Mouse (Mus musculus) neural tube, embryonic 13.5 days (tissue): ENCODE data around the gene Svop. TPM values are rescaled to one million over a fixed set of nuclear protein-coding genes. Genes with fewer than 3 reads are reported as not detected.

Experiments
- ATAC-seq: fragments of 200-750 bp; cut with Nextera tagmentation; 2 replicates; pipeline ENCODE4 v1.8.0; 2017; ENCODE audit warnings: low read depth, mild to moderate bottlenecking, moderate TSS enrichment, moderate library complexity
- H3K27ac ChIP-seq: fragments of 300-500 bp; sonication (generic); replicated peaks from 2 replicates; pipeline ENCODE4 v1.5.1; 2015; ENCODE audit warnings: moderate library complexity, mild to moderate bottlenecking, inconsistent platforms
- H3K27me3 ChIP-seq: fragments of 300-500 bp; sonication (generic); 2 replicates; pipeline ENCODE4 v1.6.1; 2015; ENCODE audit warnings: mild to moderate bottlenecking, inconsistent platforms
- H3K36me3 ChIP-seq: fragments of 300-500 bp; sonication (generic); 2 replicates; pipeline ENCODE4 v1.6.1; 2015; ENCODE audit warnings: mild to moderate bottlenecking, inconsistent platforms
- H3K4me1 ChIP-seq: fragments of 300-500 bp; sonication (generic); replicated peaks from 2 replicates; pipeline ENCODE4 v1.6.1; 2015; ENCODE audit warnings: inconsistent platforms
- H3K4me2 ChIP-seq: fragments of 300-500 bp; sonication (generic); 2 replicates; pipeline ENCODE4 v1.6.1; 2015; ENCODE audit warnings: inconsistent platforms, mild to moderate bottlenecking, moderate library complexity
- H3K4me3 ChIP-seq: fragments of 300-500 bp; sonication (generic); 2 replicates; pipeline ENCODE4 v1.5.1; 2015; ENCODE audit warnings: mild to moderate bottlenecking, inconsistent platforms
- H3K9ac ChIP-seq: fragments of 300-500 bp; sonication (generic); 2 replicates; pipeline ENCODE4 v1.6.1; 2015; ENCODE audit warnings: moderate library complexity, mild to moderate bottlenecking, inconsistent platforms
- H3K9me3 ChIP-seq: fragments of 300-500 bp; sonication (generic); 2 replicates; pipeline ENCODE4 v1.6.1; 2016; ENCODE audit warnings: inconsistent platforms
- WGBS: fragments of 180-500 bp; shearing (Covaris S2); methylation state at CpG from one replicate; pipeline ENCODE4 v1.1.7; 2015; 5-methylcytosine and 5-hydroxymethylcytosine counted together
- polyA plus RNA-seq: library from polyadenylated mRNA; unstranded; fragments of >200 nt; fragmentation: Nextera tagmentation; extraction: Ambion mirVana; gene quantifications from 2 replicates; pipeline ENCODE4 v1.2.1, GENCODE M21; 2015

Gene Svop
- polyA plus RNA-seq, 1 experiment from 2014 or later = 79.6 TPM

- no peak overlapping the region for H3K4me2 ChIP-seq
- no peaks in the 10 kb centered on the region for H3K9me3 ChIP-seq
- no peak overlapping the region for H3K4me3 ChIP-seq
- H3K4me1 ChIP-seq = peaks cover 42% of the 10 kb centered on the region
- no peaks in the 10 kb centered on the region for H3K27me3 ChIP-seq
- H3K27ac ChIP-seq = no peak overlapping the region; the same call in 1 of the 2 replicates
- H3K36me3 ChIP-seq = peaks cover 26% of the 10 kb centered on the region
- 0 out of 2 replicates have a peak, but pooled peaks have one; percentile 37 for ATAC-seq
- no peak overlapping the region; the same call in 1 of the 2 replicates for H3K9ac ChIP-seq
- 41% methylated on average over 9 of the region's 9 CpGs for WGBS
Observed at GRCm38 (mm10) chr5:113986182-113986961, 105.0 kb downstream of the Svop start.

GRCm38 (mm10) chr5:113985737-113986136 is 105.6 kb downstream of the Svop start:
- H3K4me3 ChIP-seq = no peak overlapping the region
- H3K27ac ChIP-seq = no peak overlapping the region

GRCm38 (mm10) chr5:113984025-113984740 is 107.2 kb downstream of the Svop start:
- ATAC-seq = no peak
- Histone ChIP-seq H3K27ac (no peak overlapping the region), H3K9ac (no peak overlapping the region), H3K36me3 (peaks cover 24% of the 10 kb centered on the region), H3K4me1 (peaks cover 27% of the 10 kb centered on the region), H3K9me3 (no peaks in the 10 kb centered on the region), H3K4me3 (no peak overlapping the region), H3K4me2 (no peak overlapping the region), H3K27me3 (no peaks in the 10 kb centered on the region)
- 91% methylated on average over 13 of the region's 13 CpGs for WGBS

More at GRCm38 (mm10) chr5:113985737-113986136, 105.6 kb downstream of the Svop start:
- Histone ChIP-seq H3K4me1 (peaks cover 35% of the 10 kb centered on the region), H3K4me2 (no peak overlapping the region), H3K27me3 (no peaks in the 10 kb centered on the region), H3K36me3 (peaks cover 28% of the 10 kb centered on the region), H3K9me3 (no peaks in the 10 kb centered on the region), H3K9ac (no peak overlapping the region)
- ATAC-seq = no peak
- WGBS = 70% methylated on average over 2 of the region's 2 CpGs

- WGBS = 59% methylated on average over 6 of the region's 6 CpGs
Observed at GRCm38 (mm10) chr5:113983541-113983940, 107.8 kb downstream of the Svop start.

GRCm38 (mm10) chr5:113981843-113982242 is 109.5 kb downstream of the Svop start:
- Histone ChIP-seq H3K27me3 (no peaks in the 10 kb centered on the region), H3K4me3 (no peak overlapping the region)
- whole genome bisulfite sequencing = 75% methylated on average over 8 of the region's 8 CpGs

More at GRCm38 (mm10) chr5:113983541-113983940, 107.8 kb downstream of the Svop start:
- Histone ChIP-seq H3K4me1 (peaks cover 27% of the 10 kb centered on the region), H3K36me3 (peaks cover 21% of the 10 kb centered on the region; the same call in 1 of the 2 replicates), H3K9me3 (no peaks in the 10 kb centered on the region), H3K4me3 (no peak overlapping the region), H3K27me3 (no peaks in the 10 kb centered on the region), H3K9ac (no peak overlapping the region), H3K4me2 (no peak overlapping the region), H3K27ac (no peak overlapping the region)
- no peak for ATAC-seq

GRCm38 (mm10) chr5:113981171-113981570 is 110.2 kb downstream of the Svop start:
- Histone ChIP-seq H3K9ac (no peak overlapping the region), H3K27me3 (no peaks in the 10 kb centered on the region), H3K27ac (no peak overlapping the region), H3K4me2 (no peak overlapping the region), H3K4me3 (no peak overlapping the region), H3K9me3 (no peaks in the 10 kb centered on the region), H3K36me3 (peaks cover 18% of the 10 kb centered on the region; the same call in 1 of the 2 replicates), H3K4me1 (peaks cover 23% of the 10 kb centered on the region)
- 91% methylated on average over 6 of the region's 6 CpGs for WGBS
- no peak for ATAC-seq

More at GRCm38 (mm10) chr5:113981843-113982242, 109.5 kb downstream of the Svop start:
- H3K9ac ChIP-seq = no peak overlapping the region
- no peak overlapping the region for H3K4me2 ChIP-seq
- no peak for ATAC-seq
- H3K36me3 ChIP-seq = peaks cover 20% of the 10 kb centered on the region; the same call in 1 of the 2 replicates
- H3K27ac ChIP-seq = no peak overlapping the region
- no peaks in the 10 kb centered on the region for H3K9me3 ChIP-seq
- H3K4me1 ChIP-seq = peaks cover 29% of the 10 kb centered on the region

- WGBS = 94% methylated on average over 1 of the region's 1 CpGs
- Histone ChIP-seq H3K9me3 (no peaks in the 10 kb centered on the region), H3K4me1 (peaks cover 23% of the 10 kb centered on the region), H3K36me3 (peaks cover 18% of the 10 kb centered on the region; the same call in 1 of the 2 replicates), H3K27me3 (no peaks in the 10 kb centered on the region), H3K27ac (no peak overlapping the region), H3K9ac (no peak overlapping the region), H3K4me3 (no peak overlapping the region), H3K4me2 (no peak overlapping the region)
- ATAC-seq = no peak
Observed at GRCm38 (mm10) chr5:113980511-113980910, 110.9 kb downstream of the Svop start.

GRCm38 (mm10) chr5:113977309-113977708 is 114.1 kb downstream of the Svop start:
- 77% methylated on average over 8 of the region's 8 CpGs for WGBS
- Histone ChIP-seq H3K4me2 (no peak overlapping the region), H3K27ac (no peak overlapping the region), H3K4me1 (peaks cover 42% of the 10 kb centered on the region), H3K36me3 (peaks cover 9% of the 10 kb centered on the region; the same call in 1 of the 2 replicates), H3K9me3 (no peaks in the 10 kb centered on the region), H3K9ac (no peak overlapping the region), H3K4me3 (no peak overlapping the region), H3K27me3 (no peaks in the 10 kb centered on the region)
- no peak for ATAC-seq

Other genes starting within 250 kb of the Svop start
- 183 and 200 TPM in 2 replicates for gene Coro1c, start 182.8 kb downstream of the Svop start, polyA plus RNA-seq
- 12.9 and 16.8 TPM in 2 replicates for gene Ssh1, start 97.7 kb downstream of the Svop start, polyA plus RNA-seq
- not detected in 2 replicates for gene Dao, start 87.9 kb downstream of the Svop start, polyA plus RNA-seq
- 15.3 and 16.4 TPM in 2 replicates for gene Usp30, start 26.1 kb downstream of the Svop start, polyA plus RNA-seq
- 7.3 and 9.7 TPM in 2 replicates for gene Alkbh2, start 36.6 kb upstream of the Svop start, polyA plus RNA-seq
- 9.0 and 9.6 TPM in 2 replicates for gene Ung, start 38.8 kb upstream of the Svop start, polyA plus RNA-seq
- 3.1 and 3.3 TPM in 2 replicates for gene Acacb, start 55.0 kb upstream of the Svop start, polyA plus RNA-seq
- 0.25 and 0.32 TPM in 2 replicates for gene Foxn4, start 182.2 kb upstream of the Svop start, polyA plus RNA-seq
- 0.38 and 0.59 TPM in 2 replicates for gene Myo1h, start 197.6 kb upstream of the Svop start, polyA plus RNA-seq